Mouse (Mus musculus) megakaryocyte, adult 5-6 weeks (primary cell): Measurements from ENCODE around the gene Slc35g3. TPM values are rescaled to one million over a fixed set of nuclear protein-coding genes. Genes with fewer than 3 reads are reported as not detected.

Experiments used
- ATAC-seq: 2 replicates; pipeline ENCODE4 v1.8.0; 2016; ENCODE audit warnings: mild to moderate bottlenecking, inconsistent platforms; ENCODE audit not compliant: poor library complexity, severe bottlenecking
- total RNA-seq, 2 experiments: library from RNA; stranded (forward) in 1 of 2; stranded (reverse) in 1 of 2; fragments of 153-499, 151-499 nt in 1 of 2; fragments of 221-1000, 200-1000 nt in 1 of 2; gene quantifications; 2 replicates each; pipeline versions ENCODE4 v1.2.3 to v1.2.4; 2015 to 2017

The Slc35g3 gene
- total RNA-seq (2015): not detected in 2 replicates
- not detected in 2 replicates for total RNA-seq (2017)

GRCm38 (mm10) chr11:69761868-69762267 is at the start of gene Slc35g3:
Gene Slc35g3 (minus strand): TSS chr11:69761968.
- ATAC-seq: no peak

- no peak for ATAC-seq
These were observed 48.5 kb upstream of the Slc35g3 start for GRCm38 (mm10) chr11:69810280-69810679.

GRCm38 (mm10) chr11:69807641-69808040 is 45.9 kb upstream of the Slc35g3 start:
- ATAC-seq: no peak

- no peak for ATAC-seq
These were observed 44.6 kb upstream of the Slc35g3 start for GRCm38 (mm10) chr11:69806378-69806777.

- no peak for ATAC-seq
These were observed 43.5 kb upstream of the Slc35g3 start, which contains the start of gene Tmem102 for GRCm38 (mm10) chr11:69804972-69805909. Gene Tmem102 (minus strand): TSS chr11:69805624.

GRCm38 (mm10) chr11:69804652-69804940 is 42.8 kb upstream of the Slc35g3 start:
- no peak for ATAC-seq

GRCm38 (mm10) chr11:69803786-69804651 is 42.3 kb upstream of the Slc35g3 start:
- ATAC-seq: peak; percentile 83

- ATAC-seq: peak; percentile 7; the same call in 1 of the 2 replicates
These were observed 41.6 kb upstream of the Slc35g3 start for GRCm38 (mm10) chr11:69803328-69803727.

- peak; percentile 51 for ATAC-seq
These were observed 40.9 kb upstream of the Slc35g3 start for GRCm38 (mm10) chr11:69802648-69803105.

GRCm38 (mm10) chr11:69801379-69801977 is 39.7 kb upstream of the Slc35g3 start, which contains the start of gene Fgf11:
Gene Fgf11 (minus strand): TSS chr11:69801857.
- no peak for ATAC-seq

GRCm38 (mm10) chr11:69800392-69801197 is 38.8 kb upstream of the Slc35g3 start:
- no peak for ATAC-seq

- no peak for ATAC-seq
These were observed 38.3 kb upstream of the Slc35g3 start for GRCm38 (mm10) chr11:69800138-69800391.

GRCm38 (mm10) chr11:69799394-69800137 is 37.8 kb upstream of the Slc35g3 start:
- no peak for ATAC-seq

- ATAC-seq: no peak
These were observed 36.2 kb upstream of the Slc35g3 start for GRCm38 (mm10) chr11:69797924-69798323.

GRCm38 (mm10) chr11:69795983-69796435 is 34.2 kb upstream of the Slc35g3 start:
- no peak for ATAC-seq

- peak; percentile 98 for ATAC-seq
These were observed 33.6 kb upstream of the Slc35g3 start, which contains the start of gene Chrnb1 for GRCm38 (mm10) chr11:69795168-69795982. Gene Chrnb1 (minus strand): TSS chr11:69795943.

GRCm38 (mm10) chr11:69793429-69793828 is 31.7 kb upstream of the Slc35g3 start:
- no peak for ATAC-seq

GRCm38 (mm10) chr11:69791420-69791819 is 29.7 kb upstream of the Slc35g3 start:
- ATAC-seq: no peak

GRCm38 (mm10) chr11:69789431-69789830 is 27.7 kb upstream of the Slc35g3 start:
- no peak for ATAC-seq
